Mouse (Mus musculus) olfactory bulb, adult 2 months (tissue): ENCODE measurements around the gene Ccdc146. TPM values are rescaled to one million over a fixed set of nuclear protein-coding genes. Genes with fewer than 3 reads are reported as not detected.

Source experiments
- H3K27ac ChIP-seq: fragments of 200-500 bp; 2 replicates; pipeline ENCODE4 v1.5.1; 2012; ENCODE audit warnings: low read depth, low read length; ENCODE audit not compliant: insufficient read depth
- H3K4me1 ChIP-seq: fragments of 200-500 bp; 2 replicates; pipeline ENCODE4 v1.6.1; 2012; ENCODE audit warnings: low read length; ENCODE audit not compliant: control insufficient read depth, insufficient read depth
- H3K4me3 ChIP-seq: fragments of 200-500 bp; 2 replicates; pipeline ENCODE4 v1.5.1; 2012; ENCODE audit warnings: mild to moderate bottlenecking, low read depth, low read length, moderate library complexity; ENCODE audit not compliant: insufficient read depth
- CTCF ChIP-seq: fragments of 200-500 bp; IDR thresholded peaks from 2 replicates; pipeline ENCODE4 v1.5.1; 2012; ENCODE audit warnings: low read depth, mild to moderate bottlenecking, low read length, moderate library complexity; ENCODE audit not compliant: insufficient read depth
- POLR2A ChIP-seq: fragments of 200-500 bp; IDR thresholded peaks from 2 replicates; pipeline ENCODE4 v1.6.1; 2012; ENCODE audit warnings: mild to moderate bottlenecking, low read depth, low read length, moderate library complexity; ENCODE audit not compliant: insufficient read depth
- whole genome bisulfite sequencing: fragments of 180-500 bp; shearing (Covaris S2); methylation state at CpG from one replicate; pipeline ENCODE4 v1.1.7; 2018; 5-methylcytosine and 5-hydroxymethylcytosine counted together
- polyA plus RNA-seq: library from polyadenylated mRNA; stranded (reverse); fragments of >200 nt; gene quantifications from 2 replicates; pipeline ENCODE4 v1.2.4, GENCODE M21; 2012; ENCODE audit warnings: low replicate concordance; ENCODE audit not compliant: missing spikeins, insufficient read depth, insufficient read length

Gene Ccdc146
- polyA plus RNA-seq, 1 experiment: not detected

GRCm38 (mm10) chr5:21247916-21248315, 176.6 kb downstream of the Ccdc146 start:
- H3K4me3 ChIP-seq: no peak overlapping the region
- WGBS: 57% methylated on average over 2 of the region's 2 CpGs
- peaks cover 5% of the 10 kb centered on the region; the same call in 1 of the 2 replicates for H3K4me1 ChIP-seq
- H3K27ac ChIP-seq: peak overlapping the region; percentile 7; the same call in 1 of the 2 replicates
- TF ChIP-seq CTCF (no peak), POLR2A (no peak)

- 48% methylated on average over 6 of the region's 6 CpGs for WGBS
- TF ChIP-seq CTCF (no peak), POLR2A (no peak)
- H3K4me1 ChIP-seq: peaks cover 5% of the 10 kb centered on the region; the same call in 1 of the 2 replicates
- H3K27ac ChIP-seq: no peak overlapping the region
- no peak overlapping the region for H3K4me3 ChIP-seq
Observed at GRCm38 (mm10) chr5:21246794-21247193, 177.7 kb downstream of the Ccdc146 start.

- TF ChIP-seq CTCF (no peak), POLR2A (no peak)
- H3K27ac ChIP-seq: no peak overlapping the region
- H3K4me3 ChIP-seq: no peak overlapping the region
- 83% methylated on average over 1 of the region's 1 CpGs for WGBS
- H3K4me1 ChIP-seq: peaks cover 5% of the 10 kb centered on the region; the same call in 1 of the 2 replicates
Observed at GRCm38 (mm10) chr5:21245241-21245640, 179.2 kb downstream of the Ccdc146 start.

GRCm38 (mm10) chr5:21244575-21244974, 179.9 kb downstream of the Ccdc146 start:
- H3K4me1 ChIP-seq: peaks cover 5% of the 10 kb centered on the region; the same call in 1 of the 2 replicates
- WGBS: 95% methylated on average over 1 of the region's 1 CpGs
- TF ChIP-seq CTCF: no peak
- no peak for TF ChIP-seq POLR2A

More at GRCm38 (mm10) chr5:21244575-21244974, 179.9 kb downstream of the Ccdc146 start:
- H3K4me3 ChIP-seq: no peak overlapping the region
- H3K27ac ChIP-seq: no peak overlapping the region

Other genes starting within 250 kb of the Ccdc146 start
- gene Gsap, start 238.4 kb downstream of the Ccdc146 start, polyA plus RNA-seq: not detected in 2 replicates
- gene Fgl2, start 52.0 kb downstream of the Ccdc146 start, polyA plus RNA-seq: not detected in 2 replicates
- not detected in 2 replicates for gene Fam185a, start 281 bp upstream of the Ccdc146 start, polyA plus RNA-seq
- gene Lrrc17, start 118.9 kb upstream of the Ccdc146 start, polyA plus RNA-seq: not detected in 2 replicates
- gene Fbxl13, start 221.0 kb upstream of the Ccdc146 start, polyA plus RNA-seq: not detected in 2 replicates
- gene Armc10, start 221.1 kb upstream of the Ccdc146 start, polyA plus RNA-seq: not detected in 2 replicates